ENCODE assay signal across 7 mouse cellular contexts in the genomic region with DNA sequence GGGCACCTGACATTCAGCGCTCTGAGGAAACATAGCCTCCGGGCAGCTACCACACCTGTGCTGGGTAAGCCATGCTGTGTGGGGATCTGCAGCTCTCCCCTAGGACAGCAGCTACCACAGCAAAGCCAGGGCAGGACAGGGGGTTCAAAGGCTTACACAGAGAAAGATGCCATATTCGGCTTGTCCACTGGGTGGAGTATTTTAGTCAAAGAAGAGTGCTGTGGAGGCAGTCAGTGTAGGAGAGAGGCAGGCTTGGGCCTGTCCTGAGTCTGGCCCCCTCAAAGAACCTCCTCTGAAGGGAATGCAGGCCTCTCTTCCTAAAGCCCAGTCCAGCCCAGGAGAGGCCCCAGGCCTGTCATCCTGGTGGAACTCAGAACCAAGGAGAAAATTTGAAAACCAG. TPM values are rescaled to one million over a fixed set of nuclear protein-coding genes. Genes with fewer than 3 reads are reported as not detected.
DNase-seq lines count a peak whose midpoint lies in the region; ATAC-seq and TF ChIP-seq lines count a peak whose summit lies in the region.

No protein-coding gene starts in this region.

- intact Hi-C loops in gastrocnemius, postnatal 14 days (cut with DNase I; ENCODE audit: low total_unique reads): loop anchor here (2.0 kb wide), 1 partner anchor 161 kb away; no protein-coding TSS in a partner anchor
- intact Hi-C loops in left cerebral cortex, adult 2 months (cut with DNase I): loop anchor here (1.0 to 5.0 kb wide), 3 partner anchors 161 to 720 kb away; no protein-coding TSS in a partner anchor

- TF ChIP-seq CTCF in left cerebral cortex, adult 2 months (IDR thresholded peaks at IDR 0.05): peak; percentile 88

- peak; percentile 90 for ATAC-seq in megakaryocyte-erythroid progenitor cell, adult 5-6 weeks (replicated peaks; ENCODE audit: low FRiP score, low TSS enrichment, poor library complexity, severe bottlenecking)

- no peak overlapping the region for H3K27ac ChIP-seq in left cerebral cortex, adult 2 months

- H3K4me3 ChIP-seq in left cerebral cortex, adult 2 months: no peak overlapping the region

- peak; percentile 79 for DNase-seq in adrenal gland, adult 2 months
- DNase-seq in embryo, embryonic 10 days (ENCODE audit: low spot score): peak; percentile 89
- peak; percentile 78 for DNase-seq in gastrocnemius, postnatal 14 days
- DNase-seq in hindlimb bud, embryonic 11.5 days (ENCODE audit: extremely low spot score, low read depth, low spot score): peak; percentile 69
- peak; percentile 65 to 78 for DNase-seq in left cerebral cortex, adult 2 months (ENCODE audit: extremely low spot score in 1 of 2, low spot score in 2 of 2)
- DNase-seq in right cerebral cortex, postnatal 4 days: peak; percentile 80

RNA-seq across cellular contexts. Expression of gene Casq2, which starts 4.4 kb away (rescaled TPM):
- 1 to 10 TPM; 1.7 to 2.0 TPM for total RNA-seq in adrenal gland, adult 2 months (2021)
- 0.11 and 0.12 TPM in 2 replicates for polyA plus RNA-seq in adrenal gland, adult 2 months (2012; rRNA removed)
- 100 to 1,000 TPM; 116 to 133 TPM for total RNA-seq in gastrocnemius, postnatal 14 days (2021)
- total RNA-seq in left cerebral cortex, adult 2 months (2021): 1 to 10 TPM in 1 of 2 experiments, under 1 TPM in 1; 0.68 to 1.4 TPM
- total RNA-seq in megakaryocyte-erythroid progenitor cell, adult 5-6 weeks (2014; fragmentation: Nextera tagmentation): not detected in 2 replicates
- total RNA-seq in megakaryocyte-erythroid progenitor cell, adult 5-6 weeks (2017): not detected in 2 replicates

Comparison
In these comparisons a context has a peak if more than half of its experiments do, and no peak if none do; other contexts are left out.
1. RNA of gene Casq2, which starts 4.4 kb away (total RNA-seq): 116 to 133 TPM in gastrocnemius, postnatal 14 days; 1.7 to 2.0 TPM in adrenal gland, adult 2 months, 0.68 to 1.4 TPM in left cerebral cortex, adult 2 months and not detected in megakaryocyte-erythroid progenitor cell, adult 5-6 weeks; every median in the first group is over 10 times any median in the second.
2. Peak in every context shown above with its lines, with median percentiles within 50 percentile points of each other: DNase-seq.